Mouse (Mus musculus) thymus, adult 2 months (tissue): ENCODE measurements around the gene Tmem209.

ENCODE experiments used
- CTCF ChIP-seq: fragments of 200-500 bp; IDR thresholded peaks from 2 replicates; pipeline ENCODE4 v1.5.1; 2012; ENCODE audit warnings: mild to moderate bottlenecking, control low read depth, low read length, moderate library complexity, borderline replicate concordance; ENCODE audit not compliant: control insufficient read depth, poor library complexity, insufficient read depth; ENCODE audit errors: extremely low read depth
- POLR2A ChIP-seq: fragments of 200-500 bp; IDR thresholded peaks from 2 replicates; pipeline ENCODE4 v1.6.1; 2012; ENCODE audit warnings: mild to moderate bottlenecking, low read length, control low read depth, moderate library complexity; ENCODE audit not compliant: control insufficient read depth, poor library complexity, insufficient read depth; ENCODE audit errors: extremely low read depth

DNA sequence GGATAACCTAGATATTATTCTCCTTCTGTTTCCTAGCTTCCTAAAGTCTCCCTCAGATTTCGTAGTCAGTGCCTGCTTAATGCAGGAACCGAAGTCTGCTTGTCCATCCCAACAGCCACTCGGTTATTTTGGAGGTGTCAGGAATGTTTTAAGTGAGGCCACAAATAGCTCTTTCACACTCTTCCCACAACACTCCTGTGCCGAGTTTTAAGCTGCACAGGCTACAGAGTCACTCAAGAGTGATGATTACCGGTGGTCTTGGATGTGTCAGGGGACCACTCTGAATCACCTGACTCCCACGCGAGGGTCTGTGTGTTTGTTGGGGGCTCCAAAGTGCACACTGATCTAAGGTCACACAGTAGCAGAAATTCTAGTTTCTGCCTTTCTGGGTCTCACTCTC lies 36.1 kb upstream of the Tmem209 start:
- no peak for TF ChIP-seq CTCF
- no peak for TF ChIP-seq POLR2A
